Mouse (Mus musculus) ES-Bruce4 (cell line): ENCODE measurements around the gene Selenon.

Experiments used
- CTCF ChIP-seq: IDR thresholded peaks from one replicate; pipeline ENCODE4 v1.8.1; 2011; ENCODE audit warnings: low read depth, low read length
- POLR2A ChIP-seq: IDR thresholded peaks from one replicate; pipeline ENCODE4 v1.8.1; 2011; ENCODE audit warnings: low read length; ENCODE audit not compliant: insufficient read depth

DNA sequence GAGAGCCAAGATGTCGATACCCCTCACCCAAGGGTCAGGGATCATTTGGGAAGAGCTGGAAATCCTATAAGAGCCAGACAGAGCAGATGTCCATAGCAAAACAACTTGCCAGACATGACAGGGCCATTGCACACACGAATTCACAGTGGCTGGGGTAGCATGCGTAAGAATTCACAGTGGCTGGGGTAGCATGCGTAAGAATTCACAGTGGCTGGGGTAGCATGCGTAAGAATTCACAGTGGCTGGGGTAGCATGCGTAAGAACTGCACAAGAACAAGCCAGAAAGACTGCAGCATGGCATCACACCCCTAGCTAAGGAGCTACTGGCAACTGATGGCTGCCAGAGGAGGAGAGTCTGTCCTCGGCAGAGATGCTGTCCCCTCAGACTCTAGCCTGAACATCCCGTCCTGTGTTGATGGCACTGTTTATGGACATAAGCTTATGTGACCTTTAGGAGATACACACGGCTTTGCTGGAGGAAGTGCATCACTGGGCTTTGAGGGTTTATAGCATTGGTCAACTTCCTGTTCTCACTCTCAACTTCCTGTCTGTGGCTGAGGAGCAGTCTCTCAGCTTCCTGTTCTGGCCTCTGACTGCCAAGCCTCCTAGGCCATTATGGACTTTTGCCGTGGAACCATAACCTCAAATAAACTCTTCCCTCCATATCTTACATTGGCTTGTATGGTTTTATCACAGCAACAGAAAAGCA, 42.9 kb upstream of the Selenon start:
- TF ChIP-seq POLR2A (no peak), CTCF (no peak)
